ENCODE assay signal across 24 mouse cellular contexts in genomic region chr2:31121131-31121693, GRCm38 (mm10). TPM values are rescaled to one million over a fixed set of nuclear protein-coding genes. Genes with fewer than 3 reads are reported as not detected.
A peak's percentile ranks its signal among the peaks of the same experiment; 100 is the strongest.
DNase-seq lines count a peak whose midpoint lies in the region; ATAC-seq and TF ChIP-seq lines count a peak whose summit lies in the region.
"Had no signal": no experiment of that assay in that cellular context is flagged by ENCODE, and none has a peak within 500 bp of the region (broad histone marks: within the 10 kb centered on the region; RNA-seq: fewer than 3 reads in every experiment).

No protein-coding gene starts in this region.

- no peak overlapping the region for H3K9ac ChIP-seq in heart, embryonic 11.5 days (ENCODE audit: low read depth, low read length)
- no peak overlapping the region for H3K9ac ChIP-seq in intestine, embryonic 16.5 days (ENCODE audit: low read depth, low read length)
- no peak overlapping the region for H3K9ac ChIP-seq in intestine, postnatal 0 days (ENCODE audit: low read depth, low read length)
- no peak overlapping the region for H3K9ac ChIP-seq in limb, embryonic 14.5 days (ENCODE audit: low read depth, low read length, severe bottlenecking)
- H3K9ac ChIP-seq: forebrain, embryonic 15.5 days; hindbrain, embryonic 15.5 days; liver, embryonic 13.5 days; stomach, embryonic 15.5 days had no signal

- intact Hi-C loops in heart, postnatal 25 days (cut with DNase I), result no loop called here

- H3K4me2 ChIP-seq in heart, embryonic 11.5 days, result no peak overlapping the region
- no peak overlapping the region for H3K4me2 ChIP-seq in intestine, embryonic 16.5 days (ENCODE audit: low read depth, low read length)
- H3K4me2 ChIP-seq in intestine, postnatal 0 days (replicated peaks; ENCODE audit: low read depth), result no peak overlapping the region
- no peak overlapping the region for H3K4me2 ChIP-seq in limb, embryonic 14.5 days (replicated peaks; ENCODE audit: low read depth, low read length, severe bottlenecking)
- H3K4me2 ChIP-seq: forebrain, embryonic 15.5 days; hindbrain, embryonic 15.5 days; liver, embryonic 13.5 days; midbrain, embryonic 11.5 days; stomach, embryonic 15.5 days had no signal

- H3K27me3 ChIP-seq in heart, embryonic 11.5 days (ENCODE audit: control insufficient read depth, insufficient read depth, low read length), result no peaks in the 10 kb centered on the region
- no peaks in the 10 kb centered on the region for H3K27me3 ChIP-seq in intestine, embryonic 16.5 days (replicated peaks; ENCODE audit: control insufficient read depth, insufficient read depth, low read length)
- no peaks in the 10 kb centered on the region for H3K27me3 ChIP-seq in intestine, postnatal 0 days (replicated peaks; ENCODE audit: control insufficient read depth, insufficient read depth, low read length)
- no peaks in the 10 kb centered on the region for H3K27me3 ChIP-seq in limb, embryonic 14.5 days (ENCODE audit: control insufficient read depth, insufficient read depth, low read length)
- no peaks in the 10 kb centered on the region for H3K27me3 ChIP-seq in limb, embryonic 10.5 days (ENCODE audit: low read depth, poor library complexity, severe bottlenecking)
- H3K27me3 ChIP-seq: forebrain, embryonic 15.5 days; hindbrain, embryonic 15.5 days; liver, embryonic 13.5 days; stomach, embryonic 15.5 days had no signal

- DNase-seq in heart, postnatal 25 days (ENCODE audit: low spot score), result no peak
- no peak for DNase-seq in limb, embryonic 14.5 days (ENCODE audit: low spot score)
- no peak for DNase-seq in limb, embryonic 10.5 days (ENCODE audit: low spot score)
- DNase-seq in yolk sac, embryonic 10.5 days (ENCODE audit: low spot score), result peak; percentile 61
- DNase-seq in T-cell, adult 2 months (ENCODE audit: low spot score), result no peak
- DNase-seq: adrenal gland, adult 8-10 months; cerebellum, adult 18-20 months; cerebellum, postnatal 14 days; gastrocnemius, postnatal 14 days; heart, adult 2 months; liver, embryonic 13.5 days; lung, adult 2 months; lung, postnatal 14 days; thymus, adult 18-20 months; thymus, postnatal 36 days had no signal

- 64% methylated on average over 7 of the region's 7 CpGs for WGBS in heart, embryonic 11.5 days (ENCODE audit: insufficient replicate concordance)
- 75% methylated on average over 7 of the region's 7 CpGs for WGBS in intestine, embryonic 16.5 days
- 73% methylated on average over 7 of the region's 7 CpGs for WGBS in intestine, postnatal 0 days
- WGBS in limb, embryonic 14.5 days, result 67% methylated on average over 7 of the region's 7 CpGs
- 81% methylated on average over 7 of the region's 7 CpGs for WGBS in limb, embryonic 10.5 days

- H3K9me3 ChIP-seq in heart, embryonic 11.5 days (replicated peaks; ENCODE audit: control insufficient read depth, low read length), result no peaks in the 10 kb centered on the region
- no peaks in the 10 kb centered on the region for H3K9me3 ChIP-seq in intestine, embryonic 16.5 days (ENCODE audit: control insufficient read depth, low read length)
- no peaks in the 10 kb centered on the region for H3K9me3 ChIP-seq in intestine, postnatal 0 days (ENCODE audit: control insufficient read depth)
- no peaks in the 10 kb centered on the region for H3K9me3 ChIP-seq in limb, embryonic 14.5 days (ENCODE audit: control insufficient read depth, low read length)
- H3K9me3 ChIP-seq in limb, embryonic 10.5 days (replicated peaks), result no peaks in the 10 kb centered on the region
- H3K9me3 ChIP-seq: forebrain, embryonic 15.5 days; hindbrain, embryonic 15.5 days; liver, embryonic 13.5 days; stomach, embryonic 15.5 days had no signal

- H3K27ac ChIP-seq in heart, embryonic 11.5 days (ENCODE audit: low read depth, low read length), result 0 out of 2 replicates have a peak overlapping the region, but pooled peaks have one; percentile 15
- H3K27ac ChIP-seq in intestine, embryonic 16.5 days (ENCODE audit: low read length), result peak overlapping the region; percentile 23; the same call in 1 of the 2 replicates
- H3K27ac ChIP-seq in intestine, postnatal 0 days (ENCODE audit: low read depth, low read length), result no peak overlapping the region
- no peak overlapping the region for H3K27ac ChIP-seq in limb, embryonic 14.5 days (replicated peaks; ENCODE audit: low read depth, low read length)
- H3K27ac ChIP-seq in limb, embryonic 10.5 days, result no peak overlapping the region
- H3K27ac ChIP-seq: heart, adult 2 months; hindbrain, embryonic 15.5 days; liver, embryonic 13.5 days; stomach, embryonic 15.5 days had no signal

- no peak for TF ChIP-seq CTCF in intestine, postnatal 0 days (IDR thresholded peaks at IDR 0.05; ENCODE audit: low read depth)

- H3K4me3 ChIP-seq in heart, embryonic 11.5 days (ENCODE audit: low read depth, low read length), result no peak overlapping the region
- no peak overlapping the region for H3K4me3 ChIP-seq in intestine, embryonic 16.5 days (ENCODE audit: low read length)
- no peak overlapping the region for H3K4me3 ChIP-seq in intestine, postnatal 0 days (ENCODE audit: low read depth, low read length)
- no peak overlapping the region for H3K4me3 ChIP-seq in limb, embryonic 14.5 days (replicated peaks; ENCODE audit: low read length)
- no peak overlapping the region for H3K4me3 ChIP-seq in limb, embryonic 10.5 days
- H3K4me3 ChIP-seq: forebrain, embryonic 15.5 days; heart, adult 2 months; hindbrain, embryonic 15.5 days; liver, embryonic 13.5 days; stomach, embryonic 15.5 days had no signal

- H3K4me1 ChIP-seq in heart, embryonic 11.5 days (ENCODE audit: control insufficient read depth, insufficient read depth, low read length), result peaks cover 11% of the 10 kb centered on the region
- H3K4me1 ChIP-seq in intestine, embryonic 16.5 days (ENCODE audit: control insufficient read depth, insufficient read depth, low read length), result peaks cover 22% of the 10 kb centered on the region
- H3K4me1 ChIP-seq in intestine, postnatal 0 days (replicated peaks; ENCODE audit: control insufficient read depth, insufficient read depth, low read length), result 0 out of 2 replicates have a peak, but pooled peaks cover 4% of the 10 kb centered on the region
- H3K4me1 ChIP-seq in limb, embryonic 14.5 days (ENCODE audit: control insufficient read depth, insufficient read depth, low read length), result peaks cover 20% of the 10 kb centered on the region
- peaks cover 22% of the 10 kb centered on the region for H3K4me1 ChIP-seq in limb, embryonic 10.5 days

- TF ChIP-seq POLR2A in limb, embryonic 14.5 days (IDR thresholded peaks at IDR 0.05; ENCODE audit: borderline replicate concordance, extremely low read depth, insufficient read depth, insufficient read length), result no peak

- ATAC-seq in heart, embryonic 11.5 days (replicated peaks; ENCODE audit: insufficient number of reproducible peaks, low FRiP score, low TSS enrichment), result no peak
- no peak for ATAC-seq in intestine, embryonic 16.5 days
- ATAC-seq in intestine, postnatal 0 days, result no peak
- ATAC-seq in limb, embryonic 14.5 days (ENCODE audit: low FRiP score, low read depth), result 0 out of 2 replicates have a peak, but pooled peaks have one; percentile 32
- ATAC-seq: activated CD4-positive, CD25-positive, alpha-beta regulatory T cell, adult 4 months; CD4-positive, CD25-positive, alpha-beta regulatory T cell, adult 4 months; forebrain, embryonic 15.5 days had no signal

- no peaks in the 10 kb centered on the region for H3K36me3 ChIP-seq in heart, embryonic 11.5 days (ENCODE audit: control insufficient read depth, insufficient read depth, low read length)
- H3K36me3 ChIP-seq in intestine, embryonic 16.5 days (ENCODE audit: control insufficient read depth, insufficient read depth, low read length), result no peaks in the 10 kb centered on the region
- no peaks in the 10 kb centered on the region for H3K36me3 ChIP-seq in intestine, postnatal 0 days (ENCODE audit: control insufficient read depth, insufficient read depth)
- peaks cover 2% of the 10 kb centered on the region; the same call in 1 of the 2 replicates for H3K36me3 ChIP-seq in limb, embryonic 14.5 days (ENCODE audit: control insufficient read depth, insufficient read depth, low read length)
- H3K36me3 ChIP-seq in limb, embryonic 10.5 days, result peaks cover 2% of the 10 kb centered on the region; the same call in 1 of the 2 replicates
- H3K36me3 ChIP-seq: forebrain, embryonic 15.5 days; hindbrain, embryonic 15.5 days; liver, embryonic 13.5 days; stomach, embryonic 15.5 days had no signal

RNA-seq across cellular contexts. Expression of gene Fnbp1, which starts 20.6 kb away (rescaled TPM):
- polyA plus RNA-seq in heart, embryonic 11.5 days (2014; fragmentation: Nextera tagmentation; extraction: Ambion mirVana), result 19.5 and 20.4 TPM in 2 replicates
- 10 to 100 TPM; 50.0 to 53.4 TPM for total RNA-seq in heart, postnatal 25 days (2021)
- polyA plus RNA-seq in intestine, embryonic 16.5 days (2015; fragmentation: Nextera tagmentation; extraction: Ambion mirVana), result 19.0 and 21.1 TPM in 2 replicates
- 10.4 and 11.8 TPM in 2 replicates for polyA plus RNA-seq in intestine, postnatal 0 days (2015; fragmentation: Nextera tagmentation; extraction: Ambion mirVana)
- 40.8 and 41.5 TPM in 2 replicates for polyA plus RNA-seq in limb, embryonic 14.5 days (2012; rRNA removed)
- polyA plus RNA-seq in limb, embryonic 14.5 days (2014; fragmentation: Nextera tagmentation; extraction: Ambion mirVana), result 25.6 and 26.6 TPM in 2 replicates
- polyA plus RNA-seq in limb, embryonic 10.5 days (2016; fragmentation: Nextera tagmentation; extraction: Ambion mirVana), result 11.4 and 14.6 TPM in 2 replicates

RNA-seq across cellular contexts. Expression of gene Gpr107, which starts 30.9 kb away (rescaled TPM):
- 30.4 and 33.8 TPM in 2 replicates for polyA plus RNA-seq in heart, embryonic 11.5 days (2014; fragmentation: Nextera tagmentation; extraction: Ambion mirVana)
- 10 to 100 TPM; 33.1 to 35.1 TPM for total RNA-seq in heart, postnatal 25 days (2021)
- polyA plus RNA-seq in intestine, embryonic 16.5 days (2015; fragmentation: Nextera tagmentation; extraction: Ambion mirVana), result 30.4 and 32.5 TPM in 2 replicates
- 46.8 and 48.3 TPM in 2 replicates for polyA plus RNA-seq in intestine, postnatal 0 days (2015; fragmentation: Nextera tagmentation; extraction: Ambion mirVana)
- 34.5 and 37.0 TPM in 2 replicates for polyA plus RNA-seq in limb, embryonic 14.5 days (2012; rRNA removed)
- polyA plus RNA-seq in limb, embryonic 14.5 days (2014; fragmentation: Nextera tagmentation; extraction: Ambion mirVana), result 25.1 and 28.6 TPM in 2 replicates
- polyA plus RNA-seq in limb, embryonic 10.5 days (2016; fragmentation: Nextera tagmentation; extraction: Ambion mirVana), result 29.0 and 38.0 TPM in 2 replicates

Comparison
In these comparisons a context has a peak if more than half of its experiments do, and no peak if none do; other contexts are left out.
1. H3K27ac ChIP-seq: peak in heart, embryonic 11.5 days (single experiment) and intestine, embryonic 16.5 days (single experiment); none in intestine, postnatal 0 days (single experiment), limb, embryonic 14.5 days (single experiment) and limb, embryonic 10.5 days (single experiment).